Mouse (Mus musculus): ENCODE data around the gene Siah1b.

Siah1b gene

GRCm38 (mm10) chrX:164076040-164076775, at the start of gene Siah1b:
Siah1b (minus strand) TSS chrX:164076493.
- DNase-seq (ENCODE audit: extremely low spot score): peak; percentile 88

DNA sequence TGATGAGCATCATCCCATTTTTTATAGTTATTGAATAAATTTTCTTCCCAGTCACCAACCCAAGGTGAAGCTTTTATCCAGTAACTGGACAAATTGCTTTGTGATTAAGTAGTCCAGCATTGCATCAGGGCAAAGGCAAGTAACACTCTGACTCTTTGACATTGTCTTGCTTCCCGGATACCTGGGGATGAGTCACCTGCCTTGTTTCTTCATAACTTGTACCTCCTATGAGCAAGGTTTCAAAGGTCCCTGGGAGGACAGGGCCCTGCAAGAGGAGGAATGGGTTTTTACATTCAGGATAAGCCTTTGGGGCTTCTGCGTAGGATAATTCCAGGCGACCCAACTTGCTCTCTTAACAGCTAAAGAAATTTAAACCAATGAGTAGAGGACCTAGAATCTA, 47.6 kb upstream of the Siah1b start:
- DNase-seq (ENCODE audit: extremely low spot score): no peak

DNA sequence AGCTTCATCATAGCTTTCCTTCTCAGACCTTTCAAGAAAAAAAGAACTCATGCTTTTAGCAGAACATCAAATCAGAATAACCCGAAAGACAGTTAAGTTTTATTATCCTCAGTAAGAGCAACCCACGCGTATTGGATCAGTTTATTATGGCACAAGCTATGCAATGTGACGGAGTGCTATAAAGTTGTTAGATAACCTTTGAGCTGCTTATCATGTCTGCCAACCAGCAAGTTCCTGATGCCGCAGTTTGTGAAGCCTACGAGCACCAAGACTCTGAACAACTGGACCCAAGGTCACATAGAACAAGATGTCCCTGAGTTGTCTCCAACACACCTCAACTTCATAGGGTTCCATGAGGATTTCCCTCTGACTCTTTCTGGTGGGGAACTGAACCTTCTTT, 37.5 kb upstream of the Siah1b start:
- DNase-seq (ENCODE audit: extremely low spot score): no peak

DNA sequence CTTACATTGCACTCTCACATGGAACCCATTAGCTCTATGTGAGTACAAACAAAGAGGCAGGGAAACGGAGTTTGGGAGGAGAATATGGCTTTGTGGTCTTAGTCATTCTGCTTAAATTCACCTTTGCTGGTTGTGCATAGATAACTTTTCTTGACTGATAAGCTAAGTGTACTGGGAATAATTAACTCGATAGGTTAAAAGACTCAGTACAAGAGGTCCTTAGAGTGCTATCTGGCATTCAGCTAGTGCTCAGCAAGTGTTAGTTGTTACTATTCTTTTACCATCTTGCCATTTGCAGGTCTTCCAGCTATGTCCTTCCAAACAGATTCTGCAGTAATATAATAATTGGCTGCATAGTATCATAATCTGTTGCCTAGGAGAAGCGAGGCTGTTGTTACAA, 34.9 kb upstream of the Siah1b start:
- no peak for DNase-seq (ENCODE audit: extremely low spot score)

- no peak for DNase-seq (ENCODE audit: extremely low spot score)
These were observed 26.4 kb upstream of the Siah1b start for GRCm38 (mm10) chrX:164102656-164103055.

DNA sequence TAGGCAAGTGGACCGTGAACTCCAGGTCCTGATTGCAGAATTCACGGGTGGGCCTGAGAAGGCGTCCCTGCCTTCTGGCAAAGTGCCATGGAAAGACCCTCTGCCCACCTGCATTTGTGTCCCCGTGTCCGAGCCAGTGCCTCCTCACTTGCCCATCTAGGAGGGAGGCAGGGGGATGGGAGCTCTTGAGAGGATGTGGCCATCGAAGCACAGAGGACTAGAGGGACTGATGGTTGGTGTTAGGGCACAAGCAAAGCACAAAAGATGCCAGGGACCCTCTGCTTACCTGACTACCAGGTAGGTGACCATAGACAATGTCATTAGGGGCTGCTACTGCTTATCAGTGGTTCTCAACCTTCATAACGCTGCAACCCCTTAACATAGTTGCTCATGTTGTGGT, 25.9 kb upstream of the Siah1b start:
- DNase-seq (ENCODE audit: extremely low spot score): no peak

GRCm38 (mm10) chrX:164101483-164101882, 25.2 kb upstream of the Siah1b start:
- DNase-seq (ENCODE audit: extremely low spot score): no peak

GRCm38 (mm10) chrX:164095838-164096237, 19.5 kb upstream of the Siah1b start:
- DNase-seq (ENCODE audit: extremely low spot score): no peak

DNA sequence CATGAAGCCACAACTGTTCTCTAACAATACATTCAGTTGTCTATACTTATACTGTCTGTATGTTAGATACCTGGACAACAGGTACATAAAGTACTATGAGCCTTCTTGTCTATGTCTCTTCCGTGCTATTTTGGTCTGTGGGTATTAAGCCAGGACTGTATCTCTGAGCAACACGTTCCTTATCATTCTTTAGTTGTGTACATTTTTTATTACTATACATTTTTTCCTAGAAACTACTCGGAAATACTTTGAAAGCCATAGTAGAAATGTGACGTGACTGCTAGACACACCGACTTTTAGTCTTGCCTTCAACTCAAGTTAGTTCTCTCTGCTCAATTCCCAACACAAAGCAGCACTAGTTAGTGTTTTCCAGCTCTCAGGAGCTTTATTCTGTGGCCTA, 17.1 kb upstream of the Siah1b start:
- DNase-seq (ENCODE audit: extremely low spot score): no peak

- no peak for DNase-seq (ENCODE audit: extremely low spot score)
These were observed 16.2 kb upstream of the Siah1b start for GRCm38 (mm10) chrX:164092300-164093169.

GRCm38 (mm10) chrX:164089916-164090315, 13.6 kb upstream of the Siah1b start:
- no peak for DNase-seq (ENCODE audit: extremely low spot score)

DNA sequence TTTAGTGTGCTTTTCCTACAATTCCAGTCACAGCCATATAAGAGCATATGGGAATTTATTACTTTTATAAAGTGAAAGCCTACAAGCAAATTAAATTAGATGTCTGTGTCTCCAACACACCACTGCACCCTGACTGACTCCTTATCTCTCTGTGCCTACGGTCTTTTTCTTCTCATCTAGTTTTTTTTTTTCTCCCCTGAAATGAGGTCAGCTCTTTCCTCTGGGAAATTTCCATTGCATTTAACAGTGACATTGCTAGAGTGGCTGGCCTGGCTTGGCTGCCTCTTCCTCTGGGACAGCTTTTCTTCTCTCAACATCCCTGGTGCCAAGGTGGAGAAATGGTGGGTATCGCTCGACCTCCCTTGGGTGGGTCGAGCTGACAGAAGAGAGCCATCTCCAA, 12.3 kb upstream of the Siah1b start, which contains the start of gene Cltrn:
Gene Cltrn, plus strand, starts transcription at position 249 of the 400 bp plus-strand sequence.
- no peak for DNase-seq (ENCODE audit: extremely low spot score)

GRCm38 (mm10) chrX:164082030-164082429, 5.7 kb upstream of the Siah1b start:
- no peak for DNase-seq (ENCODE audit: extremely low spot score)

- DNase-seq (ENCODE audit: extremely low spot score): no peak
These were observed 7.3 kb downstream of the Siah1b start for GRCm38 (mm10) chrX:164068968-164069367.

GRCm38 (mm10) chrX:164066185-164066584, 10.1 kb downstream of the Siah1b start:
- DNase-seq (ENCODE audit: extremely low spot score): peak; percentile 45

- DNase-seq (ENCODE audit: extremely low spot score): no peak
These were observed 17.2 kb downstream of the Siah1b start for GRCm38 (mm10) chrX:164059070-164059469.

DNA sequence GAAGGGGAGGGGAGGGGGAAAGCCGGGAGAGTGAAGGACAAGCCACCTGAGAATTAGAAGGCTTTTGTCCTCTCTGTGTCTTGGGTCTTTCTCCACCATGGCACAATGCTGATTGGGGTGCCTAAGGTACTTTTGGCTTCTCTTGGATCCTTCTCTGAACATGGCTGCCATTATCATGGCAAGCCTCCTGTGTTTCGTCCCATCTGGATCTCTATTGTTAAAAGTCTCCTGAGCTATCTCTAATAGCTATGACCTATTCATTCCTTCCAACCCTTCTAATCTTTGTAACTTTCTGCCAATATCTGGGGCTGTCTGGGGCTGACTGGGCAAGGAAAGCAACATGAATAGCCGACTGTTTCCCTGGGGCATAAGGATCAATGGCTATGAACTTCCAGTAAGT, 17.8 kb downstream of the Siah1b start:
- DNase-seq (ENCODE audit: extremely low spot score): no peak

GRCm38 (mm10) chrX:164055726-164056125, 20.6 kb downstream of the Siah1b start:
- no peak for DNase-seq (ENCODE audit: extremely low spot score)

GRCm38 (mm10) chrX:164046736-164047135, 29.6 kb downstream of the Siah1b start:
- no peak for DNase-seq (ENCODE audit: extremely low spot score)

GRCm38 (mm10) chrX:164042069-164042468, 34.2 kb downstream of the Siah1b start:
- DNase-seq (ENCODE audit: extremely low spot score): no peak

GRCm38 (mm10) chrX:164038882-164039281, 37.4 kb downstream of the Siah1b start:
- no peak for DNase-seq (ENCODE audit: extremely low spot score)

DNA sequence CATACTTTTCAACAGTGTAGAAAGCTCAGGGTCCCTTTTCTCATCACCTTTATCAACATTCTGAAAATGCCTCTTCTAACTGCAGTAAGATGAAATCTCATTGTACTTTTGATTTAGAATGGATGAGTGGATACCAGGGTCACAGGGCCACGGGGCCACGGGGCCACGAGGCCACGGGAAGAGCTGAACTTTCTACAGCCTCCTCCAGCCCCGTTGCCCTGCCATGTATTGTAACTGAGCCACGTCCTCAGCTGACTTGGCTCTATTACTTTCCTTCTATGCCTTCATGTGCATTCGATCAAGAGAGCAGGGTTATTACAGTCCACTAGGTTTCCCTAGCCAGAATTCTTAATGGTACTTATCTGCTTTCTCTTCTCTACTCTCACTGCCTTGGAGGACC, 40.4 kb downstream of the Siah1b start:
- no peak for DNase-seq (ENCODE audit: extremely low spot score)

DNA sequence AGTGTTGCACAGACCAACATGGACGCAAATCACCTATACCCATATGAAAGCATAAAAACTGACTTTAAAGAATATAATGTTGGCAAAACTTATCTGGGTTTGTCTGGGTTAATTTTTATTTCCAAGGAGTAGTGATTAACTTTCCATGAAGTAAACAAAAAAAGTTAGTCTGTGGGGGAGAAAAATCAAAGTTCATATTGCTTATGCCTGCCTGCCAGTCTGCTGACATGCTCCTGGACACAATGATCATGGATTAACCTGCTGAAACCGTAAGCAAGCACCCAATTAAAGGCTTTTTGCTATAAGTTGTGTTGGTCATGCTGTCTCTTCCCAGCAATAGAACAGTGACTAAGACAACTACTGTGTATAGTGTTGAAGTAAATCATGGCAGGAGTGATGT, 40.9 kb downstream of the Siah1b start:
- DNase-seq (ENCODE audit: extremely low spot score): no peak
